Mouse (Mus musculus) midbrain, embryonic 16.5 days (tissue): Measurements from ENCODE around the gene Arhgap17. TPM values are rescaled to one million over a fixed set of nuclear protein-coding genes. Genes with fewer than 3 reads are reported as not detected.

Experiments used
- ATAC-seq: fragments of 200-750 bp; cut with Nextera tagmentation; 2 replicates; pipeline ENCODE4 v1.8.0; 2017; ENCODE audit warnings: moderate TSS enrichment
- H3K27ac ChIP-seq: fragments of 300-500 bp; sonication (generic); 2 replicates; pipeline ENCODE4 v1.5.1; 2014; ENCODE audit warnings: mild to moderate bottlenecking, low read length, mixed read lengths
- H3K27me3 ChIP-seq: fragments of 300-500 bp; sonication (generic); 2 replicates; pipeline ENCODE4 v1.6.1; 2014; ENCODE audit warnings: low read depth, low read length, mixed read lengths; ENCODE audit not compliant: control insufficient read depth, insufficient read depth
- H3K36me3 ChIP-seq: fragments of 300-500 bp; sonication (generic); 2 replicates; pipeline ENCODE4 v1.6.1; 2014; ENCODE audit warnings: mild to moderate bottlenecking, low read length, moderate library complexity, mixed read lengths; ENCODE audit not compliant: control insufficient read depth, insufficient read depth
- H3K4me1 ChIP-seq: fragments of 300-500 bp; sonication (generic); 2 replicates; pipeline ENCODE4 v1.6.1; 2014; ENCODE audit warnings: mild to moderate bottlenecking, low read length, mixed read lengths; ENCODE audit not compliant: control insufficient read depth, insufficient read depth
- H3K4me2 ChIP-seq: fragments of 300-500 bp; sonication (generic); 2 replicates; pipeline ENCODE4 v1.6.1; 2014; ENCODE audit warnings: mild to moderate bottlenecking, low read length, mixed read lengths
- H3K4me3 ChIP-seq: fragments of 300-500 bp; sonication (generic); 2 replicates; pipeline ENCODE4 v1.5.1; 2014; ENCODE audit warnings: low read depth, mild to moderate bottlenecking, low read length, moderate library complexity, mixed read lengths
- H3K9ac ChIP-seq: fragments of 300-500 bp; sonication (generic); 2 replicates; pipeline ENCODE4 v1.6.1; 2014; ENCODE audit warnings: low read depth, low read length, mixed read lengths
- H3K9me3 ChIP-seq: fragments of 300-500 bp; sonication (generic); replicated peaks from 2 replicates; pipeline ENCODE4 v1.6.1; 2014; ENCODE audit warnings: mild to moderate bottlenecking, low read length, mixed read lengths; ENCODE audit not compliant: control insufficient read depth, poor library complexity, severe bottlenecking
- WGBS: fragments of 180-500 bp; shearing (Covaris S2); extraction: QIAGEN DNeasy Blood & Tissue Kit; methylation state at CpG from one replicate; pipeline ENCODE4 v1.1.7; 2014; 5-methylcytosine and 5-hydroxymethylcytosine counted together
- polyA plus RNA-seq: library from polyadenylated mRNA; unstranded; fragments of >200 nt; fragmentation: Nextera tagmentation; extraction: Ambion mirVana; gene quantifications from 2 replicates; pipeline ENCODE4 v1.2.1, GENCODE M21; 2015

Arhgap17 gene
- polyA plus RNA-seq, 1 experiment from 2014 or later = 8.3 TPM

GRCm38 (mm10) chr7:123254196-123254970 is 115.3 kb downstream of the Arhgap17 start:
- WGBS = 90% methylated on average over 14 of the region's 14 CpGs
- no peak overlapping the region for H3K9ac ChIP-seq
- H3K27me3 ChIP-seq = no peaks in the 10 kb centered on the region
- ATAC-seq = no peak
- no peaks in the 10 kb centered on the region for H3K36me3 ChIP-seq
- peaks cover 9% of the 10 kb centered on the region; the same call in 1 of the 2 replicates for H3K4me1 ChIP-seq
- no peak overlapping the region for H3K4me3 ChIP-seq
- no peak overlapping the region for H3K4me2 ChIP-seq
- H3K27ac ChIP-seq = peak overlapping the region; percentile 51; the same call in 1 of the 2 replicates
- H3K9me3 ChIP-seq = no peaks in the 10 kb centered on the region

- no peaks in the 10 kb centered on the region for H3K27me3 ChIP-seq
- peak overlapping the region; percentile 64 for H3K27ac ChIP-seq
- 58% methylated on average over 7 of the region's 7 CpGs for WGBS
- H3K9me3 ChIP-seq = no peaks in the 10 kb centered on the region
- peaks cover 9% of the 10 kb centered on the region; the same call in 1 of the 2 replicates for H3K4me1 ChIP-seq
- H3K36me3 ChIP-seq = no peaks in the 10 kb centered on the region
- no peak overlapping the region for H3K9ac ChIP-seq
- peak; percentile 73 for ATAC-seq
- no peak overlapping the region for H3K4me2 ChIP-seq
- H3K4me3 ChIP-seq = no peak overlapping the region
Measured at GRCm38 (mm10) chr7:123253396-123253795, 116.3 kb downstream of the Arhgap17 start.

- no peaks in the 10 kb centered on the region for H3K36me3 ChIP-seq
- peaks cover 9% of the 10 kb centered on the region; the same call in 1 of the 2 replicates for H3K4me1 ChIP-seq
- no peak overlapping the region for H3K4me3 ChIP-seq
- ATAC-seq = no peak
- no peak overlapping the region for H3K4me2 ChIP-seq
- H3K27me3 ChIP-seq = no peaks in the 10 kb centered on the region
- no peak overlapping the region for H3K27ac ChIP-seq
- H3K9me3 ChIP-seq = no peaks in the 10 kb centered on the region
- H3K9ac ChIP-seq = no peak overlapping the region
- 50% methylated on average over 6 of the region's 6 CpGs for WGBS
Measured at GRCm38 (mm10) chr7:123251343-123251742, 118.4 kb downstream of the Arhgap17 start.

GRCm38 (mm10) chr7:123248166-123248565 is 121.5 kb downstream of the Arhgap17 start:
- H3K36me3 ChIP-seq = no peaks in the 10 kb centered on the region
- WGBS = 68% methylated on average over 2 of the region's 2 CpGs
- no peaks in the 10 kb centered on the region for H3K27me3 ChIP-seq
- H3K9me3 ChIP-seq = no peaks in the 10 kb centered on the region
- no peak overlapping the region for H3K27ac ChIP-seq
- no peak overlapping the region for H3K9ac ChIP-seq
- H3K4me2 ChIP-seq = no peak overlapping the region
- ATAC-seq = no peak
- peaks cover 5% of the 10 kb centered on the region; the same call in 1 of the 2 replicates for H3K4me1 ChIP-seq
- no peak overlapping the region for H3K4me3 ChIP-seq

- WGBS = 69% methylated on average over 4 of the region's 4 CpGs
Measured at GRCm38 (mm10) chr7:123246504-123247084, 123.1 kb downstream of the Arhgap17 start.

GRCm38 (mm10) chr7:123244833-123245232 is 124.9 kb downstream of the Arhgap17 start:
- WGBS = 71% methylated on average over 1 of the region's 1 CpGs
- no peaks in the 10 kb centered on the region for H3K36me3 ChIP-seq
- H3K9me3 ChIP-seq = no peaks in the 10 kb centered on the region
- H3K4me3 ChIP-seq = no peak overlapping the region
- H3K4me2 ChIP-seq = no peak overlapping the region
- no peak overlapping the region for H3K9ac ChIP-seq
- no peaks in the 10 kb centered on the region for H3K4me1 ChIP-seq
- ATAC-seq = no peak
- no peaks in the 10 kb centered on the region for H3K27me3 ChIP-seq
- no peak overlapping the region for H3K27ac ChIP-seq

More at GRCm38 (mm10) chr7:123246504-123247084, 123.1 kb downstream of the Arhgap17 start:
- Histone ChIP-seq H3K9ac (no peak overlapping the region), H3K4me1 (no peaks in the 10 kb centered on the region), H3K4me3 (no peak overlapping the region), H3K4me2 (no peak overlapping the region), H3K27ac (no peak overlapping the region), H3K27me3 (no peaks in the 10 kb centered on the region), H3K36me3 (no peaks in the 10 kb centered on the region), H3K9me3 (no peaks in the 10 kb centered on the region)
- no peak for ATAC-seq

- Histone ChIP-seq H3K4me1 (peaks cover 5% of the 10 kb centered on the region; the same call in 1 of the 2 replicates), H3K4me3 (no peak overlapping the region), H3K4me2 (no peak overlapping the region), H3K9me3 (no peaks in the 10 kb centered on the region), H3K27me3 (no peaks in the 10 kb centered on the region), H3K36me3 (no peaks in the 10 kb centered on the region), H3K27ac (no peak overlapping the region), H3K9ac (no peak overlapping the region)
- WGBS = 90% methylated on average over 7 of the region's 7 CpGs
- ATAC-seq = no peak
Measured at GRCm38 (mm10) chr7:123242241-123242640, 127.5 kb downstream of the Arhgap17 start.

GRCm38 (mm10) chr7:123240064-123240463 is 129.7 kb downstream of the Arhgap17 start:
- Histone ChIP-seq H3K36me3 (no peaks in the 10 kb centered on the region), H3K27ac (no peak overlapping the region), H3K4me3 (no peak overlapping the region), H3K4me2 (no peak overlapping the region), H3K27me3 (no peaks in the 10 kb centered on the region), H3K9ac (no peak overlapping the region), H3K9me3 (no peaks in the 10 kb centered on the region), H3K4me1 (peaks cover 5% of the 10 kb centered on the region; the same call in 1 of the 2 replicates)
- 78% methylated on average over 6 of the region's 6 CpGs for WGBS
- ATAC-seq = no peak

- H3K4me1 ChIP-seq = peaks cover 5% of the 10 kb centered on the region; the same call in 1 of the 2 replicates
- H3K9ac ChIP-seq = no peak overlapping the region
- H3K4me2 ChIP-seq = no peak overlapping the region
- H3K27ac ChIP-seq = no peak overlapping the region; the same call in 1 of the 2 replicates
- no peak overlapping the region for H3K4me3 ChIP-seq
- ATAC-seq = peak; percentile 94
- WGBS = 40% methylated on average over 4 of the region's 4 CpGs
- H3K36me3 ChIP-seq = no peaks in the 10 kb centered on the region
- no peaks in the 10 kb centered on the region for H3K9me3 ChIP-seq
- no peaks in the 10 kb centered on the region for H3K27me3 ChIP-seq
Measured at GRCm38 (mm10) chr7:123238621-123239020, 131.1 kb downstream of the Arhgap17 start.
